Mouse (Mus musculus) lung, adult 2 months (tissue): ENCODE data around the gene Dolk. TPM values are rescaled to one million over a fixed set of nuclear protein-coding genes. Genes with fewer than 3 reads are reported as not detected.

Experiments used
- DNase-seq: peaks from one replicate; pipeline ENCODE4 v3.0.0; 2022
- H3K4me1 ChIP-seq: fragments of 200-500 bp; 2 replicates; pipeline ENCODE4 v1.6.1; 2011; ENCODE audit warnings: low read length; ENCODE audit not compliant: control insufficient read depth, insufficient read depth
- H3K4me3 ChIP-seq: fragments of 200-500 bp; replicated peaks from 2 replicates; pipeline ENCODE3; 2011; ENCODE audit warnings: low read depth, mild to moderate bottlenecking, control low read depth, low read length; ENCODE audit errors: extremely low read depth
- CTCF ChIP-seq: fragments of 200-500 bp; IDR thresholded peaks from 2 replicates; pipeline ENCODE4 v1.5.1; 2011; ENCODE audit warnings: mild to moderate bottlenecking, low read length, control low read depth; ENCODE audit not compliant: insufficient read depth
- POLR2A ChIP-seq: fragments of 200-500 bp; IDR thresholded peaks from 2 replicates; pipeline ENCODE4 v1.6.1; 2011; ENCODE audit warnings: low read depth, mild to moderate bottlenecking, control low read depth, low read length, borderline replicate concordance; ENCODE audit errors: extremely low read depth
- WGBS: fragments of 180-500 bp; shearing (Covaris S2); methylation state at CpG from one replicate; pipeline ENCODE4 v1.1.7; 2018; 5-methylcytosine and 5-hydroxymethylcytosine counted together
- polyA plus RNA-seq: library from polyadenylated mRNA; depleted of rRNA; stranded (reverse); fragments of >200 nt; gene quantifications from 2 replicates; pipeline ENCODE4 v1.2.3, GENCODE M21; 2012; rRNA removed

Gene Dolk
- 21.1 and 22.2 TPM in 2 replicates for polyA plus RNA-seq

DNA sequence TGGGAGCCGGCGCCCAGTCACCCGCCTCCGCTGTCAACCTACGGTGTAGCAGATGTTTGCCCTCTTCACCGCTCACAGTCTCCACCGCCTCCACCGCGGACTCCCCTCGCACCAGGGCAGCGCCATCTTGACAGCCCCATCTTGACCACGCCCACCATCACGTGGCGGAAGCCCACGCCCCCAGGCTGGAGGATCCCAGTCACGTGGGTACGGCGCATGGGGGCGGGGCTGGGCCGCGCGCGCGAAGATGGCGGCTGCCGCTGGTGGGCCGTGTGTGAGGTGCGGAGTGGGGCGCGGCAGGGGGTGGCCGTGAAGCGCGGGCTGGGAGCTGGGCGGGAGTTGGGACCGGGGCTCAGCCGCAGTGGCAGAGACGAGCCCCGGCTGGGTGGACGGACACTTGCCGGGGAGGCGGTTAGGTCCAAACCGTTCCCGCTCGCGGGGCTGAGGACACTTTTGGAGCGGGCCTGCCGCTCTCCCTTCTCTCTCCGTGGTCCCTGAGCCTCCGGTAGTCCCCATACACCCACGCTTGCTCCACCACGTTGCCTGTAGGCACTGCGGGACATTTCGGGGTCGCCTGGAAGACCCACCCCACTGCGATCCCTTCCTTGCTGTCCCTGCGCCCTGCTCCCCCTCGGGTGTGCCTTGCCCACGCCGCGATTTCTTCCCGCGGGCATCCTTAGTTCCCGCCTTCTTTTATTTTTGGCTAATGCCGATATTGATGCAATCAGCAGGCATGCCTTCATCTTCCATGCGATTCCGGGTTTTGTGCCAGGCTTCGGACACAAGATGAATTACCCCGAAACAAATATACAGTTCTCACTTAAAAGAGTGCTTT is at the start of gene Dolk, which contains the start of gene Nup188:
Dolk (minus strand) TSS at position 143 of the 835 bp plus-strand sequence.
Nup188 (plus strand) TSS at position 206 of the 835 bp plus-strand sequence.
- DNase-seq: peak; percentile 97
- WGBS: under 1% methylated on average over 68 of the region's 68 CpGs

DNA sequence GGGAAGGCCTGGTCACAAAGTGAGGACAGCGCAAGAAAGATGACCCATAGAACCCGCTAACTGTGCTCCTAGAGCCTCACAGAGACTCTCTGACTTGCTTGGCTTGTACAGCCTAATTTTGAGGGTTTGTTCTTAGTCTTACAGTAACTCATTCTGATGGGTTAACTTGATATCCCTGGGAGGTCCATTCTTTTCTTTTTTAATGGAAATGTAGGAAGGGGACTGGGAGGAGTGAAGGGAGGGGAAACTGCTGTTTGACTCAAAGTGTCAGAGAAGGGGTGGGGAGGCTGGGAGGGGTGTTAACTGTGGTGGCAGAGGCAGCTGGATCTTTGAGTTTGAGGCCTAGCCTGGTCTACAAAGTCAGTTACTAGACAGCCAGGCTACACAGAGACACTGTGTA is 49.2 kb upstream of the Dolk start:
- no peak for DNase-seq
- Histone ChIP-seq H3K4me3 (no peak overlapping the region), H3K4me1 (no peaks in the 10 kb centered on the region)
- no peak for TF ChIP-seq POLR2A
- no peak for TF ChIP-seq CTCF
- WGBS: 98% methylated on average over 2 of the region's 2 CpGs

More for the DNA sequence above, at the start of gene Dolk, which contains the start of gene Nup188:
- Histone ChIP-seq H3K4me1 (peaks cover 11% of the 10 kb centered on the region), H3K4me3 (peak within 1 kb of the TSS; percentile 75)
- TF ChIP-seq CTCF (no peak), POLR2A (peak; percentile 95)

DNA sequence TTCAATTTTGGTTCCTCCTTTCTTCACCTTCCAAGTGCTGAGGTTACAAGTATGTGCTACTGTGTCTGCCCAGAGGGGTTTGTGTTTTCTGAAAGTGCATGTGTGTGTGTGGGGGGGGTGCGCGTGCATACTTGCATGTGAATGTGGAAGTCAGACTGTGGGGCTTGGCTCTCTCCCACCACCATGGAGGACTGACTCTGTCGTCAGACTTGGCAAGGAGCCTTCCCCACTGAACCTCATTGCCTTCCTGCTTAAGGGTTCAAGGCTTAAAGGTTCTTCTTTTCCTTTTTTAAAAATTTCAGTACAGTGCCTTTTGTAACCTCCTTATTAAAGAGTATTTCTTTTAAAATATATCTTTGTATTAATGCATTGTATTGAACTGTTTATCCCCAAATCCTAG is 42.7 kb upstream of the Dolk start:
- DNase-seq: no peak
- 76% methylated on average over 3 of the region's 3 CpGs for WGBS
- TF ChIP-seq POLR2A (no peak), CTCF (no peak)
- H3K4me1 ChIP-seq: no peaks in the 10 kb centered on the region
- H3K4me3 ChIP-seq: no peak overlapping the region

DNA sequence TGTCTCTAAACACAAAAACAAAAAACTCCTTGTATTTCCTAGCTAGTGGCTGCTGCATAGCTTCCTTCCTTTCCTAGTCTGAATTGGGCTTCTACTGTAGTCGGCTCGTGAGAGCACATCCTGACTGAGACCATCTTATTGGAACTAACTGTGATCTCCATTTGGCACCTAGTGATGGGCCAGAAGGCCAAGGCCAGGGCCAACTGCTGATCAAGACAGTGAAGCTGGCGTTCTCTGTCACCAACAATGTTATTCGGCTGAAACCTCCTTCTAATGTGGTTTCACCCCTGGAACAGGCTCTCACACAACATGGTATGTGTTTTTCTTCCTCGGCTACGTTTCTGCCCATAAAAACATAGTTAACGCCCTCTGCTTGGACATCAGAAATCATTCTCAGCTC is 41.1 kb upstream of the Dolk start:
- WGBS: 83% methylated on average over 7 of the region's 7 CpGs
- no peak for TF ChIP-seq CTCF
- no peak for TF ChIP-seq POLR2A
- DNase-seq: no peak

DNA sequence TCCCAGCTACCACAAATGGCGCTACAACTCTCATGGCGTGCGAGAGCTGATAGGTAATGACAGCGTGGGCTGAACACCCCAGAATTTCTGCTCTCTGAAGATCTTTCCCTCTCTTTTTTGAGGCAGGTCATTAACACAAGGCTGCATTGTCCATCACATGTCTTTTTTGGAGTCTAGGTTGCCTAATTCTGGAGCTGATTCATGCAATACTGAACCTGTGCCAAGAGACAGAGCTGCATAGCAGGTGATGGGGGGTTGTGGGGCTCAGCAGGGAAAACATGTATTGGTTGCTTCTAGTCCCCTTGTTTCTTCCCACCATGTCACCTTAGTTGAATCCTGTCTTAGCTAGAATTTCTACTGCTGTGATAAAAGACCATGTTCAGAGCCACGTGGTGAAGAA is 39.2 kb upstream of the Dolk start:
- Histone ChIP-seq H3K4me1 (no peaks in the 10 kb centered on the region), H3K4me3 (no peak overlapping the region)
- WGBS: 92% methylated on average over 5 of the region's 5 CpGs
- no peak for DNase-seq
- no peak for TF ChIP-seq CTCF
- no peak for TF ChIP-seq POLR2A

More for the DNA sequence above, 41.1 kb upstream of the Dolk start:
- Histone ChIP-seq H3K4me3 (no peak overlapping the region), H3K4me1 (no peaks in the 10 kb centered on the region)

DNA sequence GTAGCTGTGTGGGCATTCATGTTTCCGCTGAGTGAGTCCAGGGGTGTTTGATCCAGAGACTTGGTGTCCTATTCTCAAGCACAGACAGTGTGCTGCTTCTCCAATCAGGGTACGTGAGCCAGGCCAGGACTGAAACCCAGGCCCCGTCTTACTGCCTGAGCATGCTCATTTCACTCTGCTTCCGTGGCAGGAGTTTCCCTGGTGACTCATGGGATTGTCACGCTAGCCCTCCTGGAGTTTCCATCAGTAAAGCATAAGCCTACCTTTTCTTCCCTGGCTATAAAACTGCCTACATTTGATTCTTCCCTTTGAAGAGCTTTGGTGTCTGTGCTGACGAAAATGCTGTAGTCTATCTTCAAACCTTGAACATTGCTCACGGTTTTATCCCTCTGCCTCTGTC is 37.0 kb upstream of the Dolk start:
- no peak for TF ChIP-seq POLR2A
- no peak for TF ChIP-seq CTCF
- WGBS: 92% methylated on average over 7 of the region's 7 CpGs
- no peak for DNase-seq
- Histone ChIP-seq H3K4me3 (no peak overlapping the region), H3K4me1 (no peaks in the 10 kb centered on the region)

DNA sequence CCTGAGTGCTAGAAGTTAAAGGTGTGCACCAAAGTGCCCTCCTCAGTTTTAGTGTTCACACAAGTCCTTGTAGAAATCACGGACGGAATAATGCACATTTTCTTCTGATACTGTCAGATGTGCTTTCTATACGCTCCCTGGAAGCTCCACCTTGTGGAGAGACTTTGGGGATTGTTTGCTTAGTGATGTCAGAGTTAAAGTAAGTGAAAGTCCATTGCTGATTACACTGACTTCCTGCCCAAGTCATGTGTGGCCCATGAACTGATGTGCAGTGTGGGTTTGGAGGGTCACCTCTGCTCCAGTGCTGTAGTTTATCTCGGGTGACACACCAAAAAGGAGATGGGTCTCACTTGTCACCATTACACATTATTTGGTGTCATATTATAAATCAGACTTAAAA is 33.1 kb upstream of the Dolk start:
- H3K4me1 ChIP-seq: no peaks in the 10 kb centered on the region
- no peak overlapping the region for H3K4me3 ChIP-seq
- DNase-seq: no peak
- 71% methylated on average over 4 of the region's 4 CpGs for WGBS
- TF ChIP-seq CTCF: no peak
- no peak for TF ChIP-seq POLR2A

DNA sequence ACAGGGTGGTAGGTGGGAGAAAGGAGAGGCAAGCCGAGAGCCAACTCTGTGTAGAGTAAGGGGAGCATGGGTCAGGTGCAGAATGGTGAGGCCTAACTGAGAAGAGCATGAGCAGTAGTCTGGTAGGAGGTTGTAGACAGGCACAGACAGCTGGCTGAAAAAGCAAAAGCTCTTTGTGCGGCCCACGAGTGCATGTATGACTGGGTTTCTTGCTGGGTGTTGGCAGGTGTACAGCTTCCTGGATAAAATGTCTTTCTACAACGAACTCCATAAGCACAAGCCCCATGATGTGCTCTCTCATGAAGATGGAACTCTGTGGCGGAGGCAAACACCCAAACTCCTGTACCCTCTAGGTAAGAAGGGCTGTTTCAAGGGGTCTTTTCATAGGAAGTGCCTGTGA is 30.8 kb upstream of the Dolk start:
- no peaks in the 10 kb centered on the region for H3K4me1 ChIP-seq
- no peak for TF ChIP-seq CTCF
- TF ChIP-seq POLR2A: no peak
- DNase-seq: no peak
- H3K4me3 ChIP-seq: no peak overlapping the region
- WGBS: 94% methylated on average over 5 of the region's 5 CpGs

DNA sequence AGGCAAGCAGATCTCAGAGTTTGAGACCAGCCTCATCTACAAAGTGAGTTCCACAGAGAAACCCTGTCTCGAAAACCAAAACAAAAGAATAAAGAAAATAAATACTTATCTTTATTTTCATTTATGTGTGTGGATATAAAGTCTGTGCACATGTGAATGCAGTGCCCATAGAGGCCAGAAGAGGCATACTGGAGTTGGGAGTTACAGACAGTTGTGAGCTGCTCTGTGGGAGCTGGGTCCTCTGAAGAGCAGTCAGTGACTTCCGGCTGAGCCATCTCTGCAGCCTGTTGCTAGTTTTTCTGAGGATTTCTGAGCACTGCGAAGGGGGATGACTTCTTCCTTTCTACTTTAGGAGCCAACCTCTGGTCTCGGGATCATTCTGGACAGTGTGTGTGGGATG is 30.0 kb upstream of the Dolk start:
- no peaks in the 10 kb centered on the region for H3K4me1 ChIP-seq
- 92% methylated on average over 4 of the region's 4 CpGs for WGBS
- H3K4me3 ChIP-seq: no peak overlapping the region
- TF ChIP-seq CTCF (0 out of 2 replicates have a peak, but pooled peaks have one; percentile 1), POLR2A (no peak)
- DNase-seq: no peak

DNA sequence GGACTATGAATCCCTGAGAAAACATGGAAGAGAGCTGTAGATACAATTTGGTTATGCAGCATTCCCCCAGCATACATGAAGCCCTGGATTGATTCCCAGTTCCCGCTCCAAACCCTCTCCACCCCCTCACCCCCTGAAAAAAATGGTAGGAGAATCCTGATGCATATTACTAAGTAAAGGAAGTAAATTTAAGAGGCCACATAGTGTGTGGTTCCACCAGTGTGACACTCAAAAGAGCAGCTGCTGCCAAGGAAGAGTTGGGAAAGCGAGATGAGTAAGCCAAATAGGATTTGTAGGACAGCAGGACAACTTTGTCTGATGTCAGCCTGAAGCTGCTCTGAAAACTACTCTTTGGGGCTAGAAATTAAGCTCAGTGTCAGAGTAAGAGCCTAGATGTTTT is 25.3 kb upstream of the Dolk start:
- no peak for TF ChIP-seq CTCF
- no peak for TF ChIP-seq POLR2A
- WGBS: 85% methylated on average over 2 of the region's 2 CpGs
- DNase-seq: no peak
- Histone ChIP-seq H3K4me3 (no peak overlapping the region), H3K4me1 (no peaks in the 10 kb centered on the region)
